In genomic region chr6:95024239-95024638, GRCm38 (mm10) we compare ENCODE assay signal across 15 mouse cellular contexts.
DNase-seq lines count a peak whose midpoint lies in the region; ATAC-seq and TF ChIP-seq lines count a peak whose summit lies in the region.
"Had no signal": no experiment of that assay in that cellular context is flagged by ENCODE, and none has a peak within 500 bp of the region (broad histone marks: within the 10 kb centered on the region; RNA-seq: fewer than 3 reads in every experiment).

No protein-coding gene starts in this region.

- peak; percentile 4 for DNase-seq in embryonic facial prominence, embryonic 11.5 days (ENCODE audit: low spot score)
- no peak for DNase-seq in embryonic facial prominence, embryonic 10.5 days (ENCODE audit: low spot score)
- DNase-seq in midbrain, postnatal 0 days (ENCODE audit: low spot score), result peak; percentile 18
- no peak for DNase-seq in ovary, postnatal 14 days (ENCODE audit: low spot score)
- DNase-seq: cerebellum, adult 9-11 months; heart, adult 2 months; heart, postnatal 10 days; liver, embryonic 13.5 days; lung, postnatal 10 days had no signal

- no peaks in the 10 kb centered on the region for H3K27me3 ChIP-seq in embryonic facial prominence, embryonic 11.5 days (ENCODE audit: control insufficient read depth, insufficient read depth, low read length)
- no peaks in the 10 kb centered on the region for H3K27me3 ChIP-seq in embryonic facial prominence, embryonic 10.5 days (replicated peaks; ENCODE audit: low read depth, poor library complexity, severe bottlenecking)
- no peaks in the 10 kb centered on the region for H3K27me3 ChIP-seq in midbrain, postnatal 0 days (ENCODE audit: insufficient read depth, low read length)
- no peaks in the 10 kb centered on the region for H3K27me3 ChIP-seq in midbrain, embryonic 13.5 days
- H3K27me3 ChIP-seq in hindbrain, embryonic 15.5 days, result no peaks in the 10 kb centered on the region
- H3K27me3 ChIP-seq: liver, embryonic 13.5 days had no signal

- ATAC-seq in embryonic facial prominence, embryonic 11.5 days (replicated peaks; ENCODE audit: insufficient number of reproducible peaks, low FRiP score, low TSS enrichment, low read depth), result no peak
- no peak for ATAC-seq in midbrain, postnatal 0 days (ENCODE audit: low FRiP score)
- ATAC-seq in midbrain, embryonic 13.5 days, result no peak
- peak; percentile 63; the same call in 1 of the 2 replicates for ATAC-seq in hindbrain, embryonic 15.5 days (ENCODE audit: low FRiP score, low read depth)
- no peak for ATAC-seq in CD4-positive, CD25-positive, alpha-beta regulatory T cell, adult 4 months
- no peak for ATAC-seq in megakaryocyte, adult 5-6 weeks (ENCODE audit: poor library complexity, severe bottlenecking)
- ATAC-seq: intestine, embryonic 16.5 days had no signal

- no peak for TF ChIP-seq CTCF in midbrain, postnatal 0 days (IDR thresholded peaks at IDR 0.05)

- H3K9me3 ChIP-seq in embryonic facial prominence, embryonic 11.5 days (replicated peaks; ENCODE audit: control insufficient read depth, low read length), result no peaks in the 10 kb centered on the region
- no peaks in the 10 kb centered on the region for H3K9me3 ChIP-seq in embryonic facial prominence, embryonic 10.5 days
- no peaks in the 10 kb centered on the region for H3K9me3 ChIP-seq in midbrain, postnatal 0 days (ENCODE audit: low read length)
- no peaks in the 10 kb centered on the region for H3K9me3 ChIP-seq in midbrain, embryonic 13.5 days
- no peaks in the 10 kb centered on the region for H3K9me3 ChIP-seq in hindbrain, embryonic 15.5 days
- H3K9me3 ChIP-seq: liver, embryonic 13.5 days had no signal

- no peaks in the 10 kb centered on the region for H3K4me1 ChIP-seq in embryonic facial prominence, embryonic 11.5 days (ENCODE audit: control insufficient read depth, insufficient read depth, low read length)
- H3K4me1 ChIP-seq in embryonic facial prominence, embryonic 10.5 days, result peaks cover 15% of the 10 kb centered on the region
- no peaks in the 10 kb centered on the region for H3K4me1 ChIP-seq in midbrain, postnatal 0 days (ENCODE audit: insufficient read depth, low read length)
- H3K4me1 ChIP-seq in midbrain, embryonic 13.5 days (replicated peaks), result peaks cover 18% of the 10 kb centered on the region
- no peaks in the 10 kb centered on the region; the same call in 1 of the 2 replicates for H3K4me1 ChIP-seq in hindbrain, embryonic 15.5 days (replicated peaks)
- H3K4me1 ChIP-seq: liver, embryonic 13.5 days had no signal

- 46% methylated on average over 4 of the region's 4 CpGs for WGBS in embryonic facial prominence, embryonic 11.5 days
- WGBS in embryonic facial prominence, embryonic 10.5 days, result 53% methylated on average over 4 of the region's 4 CpGs
- 31% methylated on average over 4 of the region's 4 CpGs for WGBS in midbrain, postnatal 0 days
- WGBS in midbrain, embryonic 13.5 days, result 24% methylated on average over 4 of the region's 4 CpGs
- 22% methylated on average over 4 of the region's 4 CpGs for WGBS in hindbrain, embryonic 15.5 days

- H3K4me3 ChIP-seq in embryonic facial prominence, embryonic 11.5 days (ENCODE audit: low read depth, low read length), result no peak overlapping the region
- no peak overlapping the region for H3K4me3 ChIP-seq in embryonic facial prominence, embryonic 10.5 days
- no peak overlapping the region for H3K4me3 ChIP-seq in midbrain, postnatal 0 days (ENCODE audit: low read depth, low read length)
- no peak overlapping the region for H3K4me3 ChIP-seq in midbrain, embryonic 13.5 days (replicated peaks)
- no peak overlapping the region for H3K4me3 ChIP-seq in hindbrain, embryonic 15.5 days
- H3K4me3 ChIP-seq: erythroblast, embryonic 14.5 days; heart, adult 2 months; liver, embryonic 13.5 days had no signal

- H3K27ac ChIP-seq in embryonic facial prominence, embryonic 11.5 days (replicated peaks; ENCODE audit: low read depth, low read length), result no peak overlapping the region
- H3K27ac ChIP-seq in embryonic facial prominence, embryonic 10.5 days (replicated peaks), result no peak overlapping the region
- no peak overlapping the region for H3K27ac ChIP-seq in midbrain, postnatal 0 days (ENCODE audit: low read depth, low read length)
- no peak overlapping the region for H3K27ac ChIP-seq in midbrain, embryonic 13.5 days
- H3K27ac ChIP-seq in hindbrain, embryonic 15.5 days (replicated peaks), result no peak overlapping the region
- H3K27ac ChIP-seq: heart, adult 2 months; liver, embryonic 13.5 days had no signal

- no peak overlapping the region for H3K4me2 ChIP-seq in embryonic facial prominence, embryonic 11.5 days (ENCODE audit: low read depth, low read length)
- H3K4me2 ChIP-seq in midbrain, postnatal 0 days (ENCODE audit: low read depth, low read length, poor library complexity, severe bottlenecking), result no peak overlapping the region
- H3K4me2 ChIP-seq in midbrain, embryonic 13.5 days (replicated peaks), result no peak overlapping the region
- H3K4me2 ChIP-seq in hindbrain, embryonic 15.5 days, result no peak overlapping the region
- H3K4me2 ChIP-seq: liver, embryonic 13.5 days had no signal

- H3K36me3 ChIP-seq in embryonic facial prominence, embryonic 11.5 days (replicated peaks; ENCODE audit: control insufficient read depth, insufficient read depth, low read depth, low read length), result no peaks in the 10 kb centered on the region
- no peaks in the 10 kb centered on the region for H3K36me3 ChIP-seq in embryonic facial prominence, embryonic 10.5 days (replicated peaks)
- no peaks in the 10 kb centered on the region for H3K36me3 ChIP-seq in midbrain, postnatal 0 days (ENCODE audit: insufficient read depth, low read length)
- H3K36me3 ChIP-seq in midbrain, embryonic 13.5 days, result no peaks in the 10 kb centered on the region
- no peaks in the 10 kb centered on the region for H3K36me3 ChIP-seq in hindbrain, embryonic 15.5 days
- H3K36me3 ChIP-seq: liver, embryonic 13.5 days had no signal

- no peak overlapping the region for H3K9ac ChIP-seq in embryonic facial prominence, embryonic 11.5 days (replicated peaks; ENCODE audit: low read length)
- H3K9ac ChIP-seq in midbrain, postnatal 0 days (replicated peaks; ENCODE audit: low read length, poor library complexity, severe bottlenecking), result no peak overlapping the region
- H3K9ac ChIP-seq in midbrain, embryonic 13.5 days (replicated peaks), result no peak overlapping the region
- no peak overlapping the region for H3K9ac ChIP-seq in hindbrain, embryonic 15.5 days
- H3K9ac ChIP-seq: liver, embryonic 13.5 days had no signal

Comparison
In these comparisons a context has a peak if more than half of its experiments do, and no peak if none do; other contexts are left out.
1. DNase-seq: peak in embryonic facial prominence, embryonic 11.5 days (single experiment) and midbrain, postnatal 0 days (single experiment); none in embryonic facial prominence, embryonic 10.5 days (single experiment) and ovary, postnatal 14 days (single experiment).